Mouse (Mus musculus): ENCODE measurements around the gene Tmem100. TPM values are rescaled to one million over a fixed set of nuclear protein-coding genes. Genes with fewer than 3 reads are reported as not detected.

Gene Tmem100
- polyA plus RNA-seq, 1 experiment from 2014 or later: 7.7 TPM

GRCm38 (mm10) chr11:90080678-90081267, 50.6 kb downstream of the Tmem100 start:
- Histone ChIP-seq H3K9me3 (no peaks in the 10 kb centered on the region), H3K27me3 (replicated peaks; ENCODE audit: low read depth, poor library complexity, severe bottlenecking) (no peaks in the 10 kb centered on the region), H3K27ac (replicated peaks) (no peak overlapping the region), H3K36me3 (replicated peaks) (no peaks in the 10 kb centered on the region), H3K4me3 (no peak overlapping the region), H3K4me1 (no peaks in the 10 kb centered on the region; the same call in 1 of the 2 replicates)
- DNase-seq (ENCODE audit: low spot score): no peak
- WGBS: 88% methylated on average over 3 of the region's 3 CpGs

DNA sequence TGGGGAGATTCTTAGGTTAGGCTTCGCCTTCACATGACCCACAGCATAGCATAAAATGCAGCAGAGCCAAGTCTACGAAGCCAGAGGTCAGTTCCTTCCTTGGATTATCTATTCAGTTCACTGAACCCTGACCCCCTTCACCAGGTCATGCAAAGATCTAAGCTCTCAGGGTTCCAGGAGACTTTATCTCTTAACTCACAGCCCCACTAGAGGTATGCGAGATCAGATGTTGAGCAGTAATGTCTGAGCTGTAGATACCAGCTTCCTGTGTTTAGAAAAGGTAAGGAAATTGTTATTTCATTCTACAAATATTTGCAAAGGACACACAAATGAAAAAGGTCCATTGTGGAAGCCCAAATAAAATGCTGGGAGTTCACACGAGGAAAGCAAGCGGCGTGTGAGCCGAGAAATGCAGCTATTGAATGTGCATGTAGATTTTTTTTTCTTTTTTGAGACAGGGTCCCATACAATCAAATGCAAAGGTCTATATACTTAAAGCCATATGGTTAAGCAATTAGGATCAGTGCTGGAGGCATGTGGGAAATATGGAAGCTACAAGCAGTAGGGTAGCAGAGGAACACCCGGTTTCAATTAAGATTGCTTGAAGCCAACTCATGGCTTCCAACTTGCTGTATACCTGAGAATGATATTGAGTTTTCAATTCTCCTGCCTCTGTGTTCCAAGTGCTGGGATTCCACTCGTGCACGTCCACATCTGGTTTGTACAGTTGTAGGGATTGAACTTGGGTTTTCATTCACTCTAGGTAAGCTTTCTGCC, 51.9 kb downstream of the Tmem100 start:
- Histone ChIP-seq H3K27me3 (replicated peaks; ENCODE audit: low read depth, poor library complexity, severe bottlenecking) (no peaks in the 10 kb centered on the region), H3K27ac (replicated peaks) (no peak overlapping the region), H3K4me1 (no peaks in the 10 kb centered on the region; the same call in 1 of the 2 replicates), H3K9me3 (no peaks in the 10 kb centered on the region), H3K36me3 (replicated peaks) (no peaks in the 10 kb centered on the region), H3K4me3 (no peak overlapping the region)
- no peak for DNase-seq (ENCODE audit: low spot score)
- WGBS: 81% methylated on average over 10 of the region's 10 CpGs

- Histone ChIP-seq H3K9me3 (no peaks in the 10 kb centered on the region), H3K27ac (replicated peaks) (no peak overlapping the region), H3K4me1 (no peaks in the 10 kb centered on the region; the same call in 1 of the 2 replicates), H3K36me3 (replicated peaks) (no peaks in the 10 kb centered on the region), H3K4me3 (no peak overlapping the region), H3K27me3 (replicated peaks; ENCODE audit: low read depth, poor library complexity, severe bottlenecking) (no peaks in the 10 kb centered on the region)
- no peak for DNase-seq (ENCODE audit: low spot score)
- WGBS: 85% methylated on average over 3 of the region's 3 CpGs
These were observed 52.9 kb downstream of the Tmem100 start for GRCm38 (mm10) chr11:90083042-90083441.

DNA sequence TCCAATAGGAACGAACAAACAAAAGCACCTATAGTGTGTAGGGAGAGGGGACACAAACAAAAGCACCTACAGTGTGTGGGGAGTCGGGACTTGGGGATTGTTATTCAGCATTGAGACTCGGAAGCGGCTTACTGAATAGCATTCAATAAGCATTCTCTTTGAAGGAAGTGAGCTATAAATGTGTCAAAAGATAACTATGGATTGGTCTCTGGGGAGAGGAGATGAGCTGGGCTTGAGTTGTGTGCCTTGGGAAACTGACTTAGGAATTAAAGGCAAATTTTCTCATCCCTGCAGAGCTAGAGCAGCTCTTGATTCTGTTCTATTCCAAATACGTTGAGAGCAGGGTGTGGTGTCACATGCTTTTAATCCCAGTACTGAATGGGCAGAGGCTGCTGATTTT, 54.0 kb downstream of the Tmem100 start:
- H3K4me1 ChIP-seq: no peaks in the 10 kb centered on the region; the same call in 1 of the 2 replicates
- no peaks in the 10 kb centered on the region for H3K27me3 ChIP-seq (replicated peaks; ENCODE audit: low read depth, poor library complexity, severe bottlenecking)
- no peak overlapping the region for H3K27ac ChIP-seq (replicated peaks)
- no peaks in the 10 kb centered on the region for H3K36me3 ChIP-seq (replicated peaks)
- no peaks in the 10 kb centered on the region for H3K9me3 ChIP-seq
- H3K4me3 ChIP-seq: no peak overlapping the region
- DNase-seq (ENCODE audit: low spot score): no peak
- WGBS: 74% methylated on average over 5 of the region's 5 CpGs

Other genes starting within 250 kb of the Tmem100 start
- gene Pctp, start 27.5 kb upstream of the Tmem100 start, polyA plus RNA-seq (2016; fragmentation: Nextera tagmentation; extraction: Ambion mirVana): 16.9 and 19.4 TPM in 2 replicates
- gene Gm45716, start 157.3 kb downstream of the Tmem100 start, polyA plus RNA-seq (2016; fragmentation: Nextera tagmentation; extraction: Ambion mirVana): 14.4 and 14.6 TPM in 2 replicates
- 44.6 and 45.1 TPM in 2 replicates for gene Mmd, start 219.1 kb downstream of the Tmem100 start, polyA plus RNA-seq (2016; fragmentation: Nextera tagmentation; extraction: Ambion mirVana)